Mouse (Mus musculus) T-cell, adult 2 months (primary cell): ENCODE data around the gene Wnt3.

Source experiments
- DNase-seq: peaks from one replicate; pipeline ENCODE4 v3.0.0; 2022; ENCODE audit warnings: low spot score

The Wnt3 gene

GRCm38 (mm10) chr11:103772505-103773386, 1.2 kb upstream of the Wnt3 start:
- no peak for DNase-seq

GRCm38 (mm10) chr11:103774228-103774530, 229 bp downstream of the Wnt3 start:
- no peak for DNase-seq

GRCm38 (mm10) chr11:103780152-103780551, 6.2 kb downstream of the Wnt3 start:
- no peak for DNase-seq

GRCm38 (mm10) chr11:103789951-103790350, 16.0 kb downstream of the Wnt3 start:
- DNase-seq, result no peak

- no peak for DNase-seq
These were observed 27.2 kb downstream of the Wnt3 start for GRCm38 (mm10) chr11:103801128-103801527.

- DNase-seq, result no peak
These were observed 30.2 kb downstream of the Wnt3 start for GRCm38 (mm10) chr11:103804126-103804525.

GRCm38 (mm10) chr11:103804804-103805203, 30.9 kb downstream of the Wnt3 start:
- DNase-seq, result no peak

GRCm38 (mm10) chr11:103807966-103808365, 34.0 kb downstream of the Wnt3 start:
- DNase-seq, result no peak

- no peak for DNase-seq
These were observed 35.0 kb downstream of the Wnt3 start for GRCm38 (mm10) chr11:103808771-103809610.

- DNase-seq, result no peak
These were observed 36.0 kb downstream of the Wnt3 start for GRCm38 (mm10) chr11:103809611-103810598.

GRCm38 (mm10) chr11:103810631-103811030, 36.7 kb downstream of the Wnt3 start:
- DNase-seq, result no peak

- DNase-seq, result no peak
These were observed 37.3 kb downstream of the Wnt3 start for GRCm38 (mm10) chr11:103811246-103811645.

GRCm38 (mm10) chr11:103814808-103815207, 40.9 kb downstream of the Wnt3 start:
- no peak for DNase-seq

GRCm38 (mm10) chr11:103815986-103816385, 42.0 kb downstream of the Wnt3 start:
- DNase-seq, result no peak

GRCm38 (mm10) chr11:103816719-103817118, 42.8 kb downstream of the Wnt3 start:
- no peak for DNase-seq

GRCm38 (mm10) chr11:103827201-103827600, 53.3 kb downstream of the Wnt3 start:
- DNase-seq, result no peak

GRCm38 (mm10) chr11:103828866-103829265, 54.9 kb downstream of the Wnt3 start:
- DNase-seq, result no peak

GRCm38 (mm10) chr11:103829956-103830355, 56.0 kb downstream of the Wnt3 start:
- no peak for DNase-seq

- DNase-seq, result no peak
These were observed 56.5 kb downstream of the Wnt3 start for GRCm38 (mm10) chr11:103830476-103830875.

GRCm38 (mm10) chr11:103831766-103832165, 57.8 kb downstream of the Wnt3 start:
- DNase-seq, result no peak

- no peak for DNase-seq
These were observed 58.4 kb downstream of the Wnt3 start for GRCm38 (mm10) chr11:103832331-103832730.

GRCm38 (mm10) chr11:103838955-103839354, 65.0 kb downstream of the Wnt3 start:
- no peak for DNase-seq
